Mouse (Mus musculus): Measurements from ENCODE around the gene Rps16.

The Rps16 gene

DNA sequence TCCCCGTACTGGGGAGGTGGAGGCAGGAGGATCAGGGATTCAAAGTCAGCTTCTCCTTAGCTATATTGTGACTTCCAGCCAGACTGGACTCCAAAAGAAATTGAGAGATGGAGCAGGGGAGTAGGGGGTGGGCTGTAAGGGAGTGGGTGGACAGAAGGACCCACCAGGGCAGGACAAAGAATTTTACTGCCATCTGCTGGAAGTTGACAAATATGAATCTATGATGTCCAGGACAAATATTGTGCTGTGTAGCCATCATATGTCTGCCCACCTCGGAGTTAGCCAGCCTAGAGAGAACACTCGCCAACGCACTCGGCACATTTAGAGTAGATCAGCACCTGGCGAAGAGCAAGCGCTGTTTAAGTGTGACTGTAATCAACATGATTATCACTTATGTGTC lies 1.9 kb upstream of the Rps16 start:
- no peak for DNase-seq

GRCm38 (mm10) chr7:28351676-28352191 lies 1.3 kb downstream of the Rps16 start:
- no peak for DNase-seq

- DNase-seq = no peak
These were observed 2.8 kb downstream of the Rps16 start for GRCm38 (mm10) chr7:28353267-28353666.

DNA sequence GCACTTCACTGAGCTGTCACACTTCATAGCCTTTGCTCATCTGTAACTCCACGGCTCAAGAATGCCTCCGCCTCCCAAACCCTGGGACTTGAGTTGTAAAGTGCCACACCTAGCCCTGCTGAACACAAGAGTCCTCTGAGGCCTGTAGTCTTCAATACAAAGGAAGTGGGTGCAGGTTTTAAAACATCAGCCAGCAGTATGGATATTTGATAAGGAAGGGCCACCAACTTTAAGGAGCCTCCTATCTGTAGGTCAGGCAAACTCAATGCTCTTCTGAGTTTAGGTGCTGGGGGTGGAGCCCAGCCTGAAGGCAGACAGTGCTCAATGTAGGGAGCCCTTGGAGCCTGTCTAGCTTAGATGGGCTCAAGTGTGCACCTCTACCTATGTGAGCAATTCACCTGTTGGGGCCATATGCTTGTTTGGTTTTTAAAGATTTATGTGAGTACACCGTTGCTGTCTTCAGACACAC lies 3.7 kb downstream of the Rps16 start:
- no peak for DNase-seq

DNA sequence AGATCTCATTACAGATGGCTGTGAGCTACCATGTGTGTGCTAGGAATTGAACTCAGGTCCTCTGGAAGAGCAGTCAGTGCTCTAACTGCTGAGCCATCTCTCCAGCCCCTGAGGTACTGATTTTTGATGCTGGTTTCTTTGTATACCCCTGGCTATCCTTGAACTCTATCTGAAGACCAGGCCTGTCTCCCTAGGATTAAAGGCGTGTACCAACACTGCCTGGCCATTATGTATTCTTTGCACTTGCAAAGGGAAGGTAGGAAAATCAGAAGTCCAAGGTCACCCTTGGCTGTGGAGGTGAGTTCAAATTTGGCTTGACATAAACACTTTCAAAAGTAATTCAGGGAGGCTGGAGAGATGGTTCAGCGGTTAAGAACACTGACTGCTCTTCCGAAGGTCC lies 4.1 kb downstream of the Rps16 start:
- DNase-seq = no peak

- DNase-seq = no peak
These were observed 4.8 kb downstream of the Rps16 start for GRCm38 (mm10) chr7:28355221-28355620.

DNA sequence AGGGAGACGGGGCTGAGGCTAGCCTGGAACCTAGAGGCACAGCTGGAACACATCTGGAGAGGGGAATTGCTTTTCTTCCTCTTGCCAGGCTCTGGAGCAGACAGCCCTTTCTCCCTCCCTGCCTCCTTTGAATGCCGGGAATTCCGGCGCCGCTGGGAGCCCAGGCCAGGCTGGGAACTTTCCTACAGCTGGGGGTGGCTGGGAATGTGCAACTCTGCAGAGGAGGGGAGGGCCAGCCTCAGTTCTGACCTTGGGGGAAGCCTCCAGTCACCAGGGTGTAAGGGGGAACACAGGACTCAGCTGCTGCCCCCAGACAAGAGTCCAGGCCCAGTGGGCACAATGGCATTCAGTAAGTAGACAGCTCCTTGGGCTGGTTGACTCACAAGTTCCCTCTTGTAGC lies 6.5 kb downstream of the Rps16 start:
- peak; percentile 58 to 66 for DNase-seq

GRCm38 (mm10) chr7:28357984-28358383 lies 7.5 kb downstream of the Rps16 start:
- DNase-seq = no peak

GRCm38 (mm10) chr7:28358431-28358830 lies 8.0 kb downstream of the Rps16 start:
- DNase-seq = no peak

GRCm38 (mm10) chr7:28359854-28360253 lies 9.4 kb downstream of the Rps16 start:
- no peak for DNase-seq

GRCm38 (mm10) chr7:28360291-28360690 lies 9.8 kb downstream of the Rps16 start:
- no peak for DNase-seq

- DNase-seq = no peak
These were observed 11.3 kb downstream of the Rps16 start for GRCm38 (mm10) chr7:28361647-28362341.

- DNase-seq = no peak
These were observed 12.1 kb downstream of the Rps16 start for GRCm38 (mm10) chr7:28362441-28363060.

DNA sequence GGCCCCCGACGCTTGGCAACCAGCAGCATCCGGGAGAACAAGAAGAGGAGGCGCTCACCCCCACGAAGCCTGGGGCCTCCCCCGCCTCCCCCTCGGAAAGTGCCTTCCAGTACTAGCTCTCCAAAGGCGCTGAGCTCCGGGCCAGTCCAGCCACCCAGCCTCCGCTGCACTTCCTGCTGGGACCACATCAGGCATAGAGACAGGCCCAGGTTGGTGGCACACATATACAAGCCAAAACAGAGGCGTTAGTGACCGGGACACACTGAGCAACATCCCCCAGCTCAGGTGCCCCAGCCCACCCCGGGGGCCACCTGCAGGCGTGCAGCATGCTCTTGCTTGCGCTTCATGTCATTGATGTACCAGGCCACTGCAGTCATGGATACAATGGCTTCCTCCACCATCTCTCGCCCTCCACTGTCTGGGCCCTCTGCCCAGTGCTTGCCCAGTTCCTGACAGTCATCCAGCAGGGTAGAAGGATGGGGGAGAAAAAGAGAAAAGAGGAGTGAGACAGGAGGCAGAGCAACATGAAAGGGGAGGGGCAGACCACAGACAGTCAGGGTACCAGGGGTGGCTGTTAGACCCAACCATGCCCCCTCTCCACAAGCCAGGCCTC lies 17.3 kb downstream of the Rps16 start:
- DNase-seq = no peak

GRCm38 (mm10) chr7:28368276-28368920 lies 17.9 kb downstream of the Rps16 start:
- no peak for DNase-seq

DNA sequence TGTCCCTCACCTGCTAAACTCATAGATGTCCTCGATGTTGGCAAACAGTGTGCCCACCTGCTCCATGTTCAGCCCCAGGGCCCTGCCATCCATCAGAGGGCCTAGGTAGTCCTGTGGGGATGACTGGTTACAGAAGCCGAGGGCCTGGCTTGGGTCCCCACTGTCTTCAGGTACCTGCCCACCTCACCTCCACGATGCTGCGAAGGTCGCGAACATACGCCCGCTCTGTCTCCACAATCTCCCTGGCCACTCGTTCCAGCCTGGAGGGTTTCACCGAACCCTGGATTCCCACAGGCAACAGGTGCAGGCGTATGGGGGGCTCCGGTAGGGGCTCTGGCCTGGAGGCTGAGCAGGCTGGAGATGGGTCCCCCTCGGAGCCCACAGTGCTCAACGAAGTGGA lies 19.6 kb downstream of the Rps16 start:
- no peak for DNase-seq

- peak; percentile 72 to 80 for DNase-seq
These were observed 20.6 kb downstream of the Rps16 start for GRCm38 (mm10) chr7:28370977-28371513.

DNA sequence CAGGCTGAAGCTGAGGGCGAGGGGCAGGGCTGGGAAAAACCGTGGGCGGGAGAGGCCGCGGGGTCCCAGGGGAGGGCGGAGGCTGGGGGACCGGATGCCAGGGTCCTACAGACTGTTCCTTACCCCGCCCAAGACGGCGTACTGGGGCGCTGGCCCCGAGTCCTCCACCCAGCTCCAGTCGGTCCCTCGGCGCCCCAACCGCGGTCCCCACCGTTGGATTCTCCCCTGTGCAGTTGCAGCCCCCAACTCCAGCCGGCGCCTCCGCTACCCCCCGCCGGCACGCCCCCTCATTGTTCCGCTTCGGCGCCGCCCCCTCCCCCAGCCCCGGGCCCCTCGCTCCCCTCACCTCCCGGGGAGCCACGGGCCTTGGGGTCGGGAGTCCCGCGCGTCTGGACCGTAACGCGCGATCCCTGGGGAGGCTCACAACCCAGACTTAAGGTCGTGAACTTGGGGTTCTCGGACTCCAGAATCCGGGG lies 21.1 kb downstream of the Rps16 start:
- DNase-seq = peak; percentile 58 to 70

GRCm38 (mm10) chr7:28372251-28373108 lies 22.0 kb downstream of the Rps16 start, which contains the start of gene Plekhg2:
Gene Plekhg2 (minus strand): TSS chr7:28372599.
- DNase-seq = peak; percentile 99

- DNase-seq = peak; percentile 79 to 85
These were observed 22.7 kb downstream of the Rps16 start for GRCm38 (mm10) chr7:28373131-28373581.

DNA sequence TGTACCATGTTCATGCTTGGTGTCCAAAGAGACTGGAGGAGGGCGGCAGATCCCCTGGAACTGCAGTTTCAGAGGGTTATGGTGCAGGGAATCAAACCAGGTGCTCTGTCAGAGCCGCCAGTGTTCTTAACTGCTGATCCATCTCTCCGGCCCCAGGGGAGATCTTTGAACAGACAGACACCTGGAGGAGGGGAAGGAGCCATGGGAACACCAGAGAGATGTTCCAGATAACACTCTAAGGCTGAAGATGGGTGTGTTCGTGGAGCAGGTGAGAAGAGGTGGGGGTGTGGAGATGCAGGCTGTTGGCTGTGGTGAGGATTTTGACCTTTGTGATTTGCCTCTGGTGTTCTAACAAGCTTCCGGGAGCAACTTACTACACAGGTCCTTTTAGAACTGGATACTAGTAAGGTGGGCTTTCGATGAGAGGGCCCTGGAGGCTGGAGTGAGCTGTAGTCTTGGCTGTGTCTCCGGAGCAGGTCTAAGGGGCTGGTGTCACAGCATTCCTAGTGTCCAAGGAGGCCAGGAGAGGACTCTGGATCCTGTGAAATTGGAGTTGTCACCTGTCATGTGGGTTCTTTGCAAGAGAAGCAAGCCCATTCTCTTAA lies 23.5 kb downstream of the Rps16 start:
- DNase-seq = no peak
